Mouse (Mus musculus) layer of hippocampus, adult 9-10 months (tissue): ENCODE results near the gene Tmbim7.

Experiments
- DNase-seq: peaks from one replicate; pipeline ENCODE4 v3.0.0; 2022; ENCODE audit warnings: low spot score

Gene Tmbim7

DNA sequence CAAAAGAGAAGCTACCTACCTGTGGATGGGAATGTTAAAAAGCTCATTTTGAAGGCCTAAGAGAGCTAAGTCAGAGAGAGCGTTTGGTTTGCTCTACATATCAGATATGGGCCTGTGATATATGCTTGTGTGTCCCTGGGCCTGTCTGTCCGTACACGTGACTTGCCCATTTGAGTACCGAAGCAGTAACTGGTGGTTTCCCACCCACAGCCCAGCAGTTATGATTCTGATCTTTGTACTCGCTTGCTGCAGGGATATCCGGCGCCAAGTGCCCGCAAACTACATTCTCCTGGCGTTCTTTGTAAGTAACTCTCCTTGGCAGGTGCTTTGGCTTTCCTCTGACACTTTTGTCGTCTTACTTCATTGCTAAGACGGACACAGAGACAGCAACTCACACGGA lies 15.6 kb downstream of the Tmbim7 start:
- DNase-seq = no peak

- DNase-seq = no peak
These were observed 19.1 kb downstream of the Tmbim7 start for GRCm38 (mm10) chr5:3669938-3670554.

- DNase-seq = no peak
These were observed 37.3 kb downstream of the Tmbim7 start for GRCm38 (mm10) chr5:3688298-3688697.

DNA sequence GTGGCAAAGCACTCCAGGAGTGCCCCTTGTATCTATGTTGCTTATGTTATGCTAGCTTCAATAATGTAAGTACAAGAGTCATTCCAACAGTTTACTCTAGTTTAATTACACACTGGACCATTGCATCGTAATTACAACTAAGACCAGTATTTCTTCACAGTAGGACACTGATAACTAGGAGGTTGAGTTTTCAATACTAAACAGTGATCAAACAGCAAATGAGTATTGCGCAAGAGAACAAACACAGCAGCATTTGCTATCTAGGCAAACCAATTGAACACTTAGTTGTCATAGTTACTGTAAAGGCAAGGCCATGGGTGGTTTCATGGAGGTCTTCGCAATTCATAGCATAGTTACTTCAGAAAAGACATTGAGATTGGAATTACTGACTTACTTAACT lies 40.3 kb downstream of the Tmbim7 start:
- DNase-seq = no peak

DNA sequence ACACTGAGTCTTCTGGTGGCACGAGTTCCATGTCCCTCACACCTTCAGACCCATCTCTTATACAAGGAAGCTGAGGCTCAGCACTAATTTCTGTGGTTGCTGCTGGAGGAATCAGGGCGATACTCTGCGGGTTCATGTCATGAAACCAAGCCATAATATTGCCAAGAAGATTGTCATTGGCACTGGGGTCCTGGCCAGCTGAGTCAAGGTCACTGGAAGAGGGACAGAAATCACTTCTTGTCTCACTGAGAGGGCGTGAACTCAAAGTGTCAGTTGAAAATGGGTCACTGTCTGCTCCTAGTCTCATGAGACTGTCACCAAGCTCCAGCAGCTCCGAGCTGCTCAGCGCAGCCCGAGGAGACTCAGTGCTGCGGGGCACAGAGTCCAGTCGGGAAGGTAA lies 42.0 kb downstream of the Tmbim7 start:
- no peak for DNase-seq

DNA sequence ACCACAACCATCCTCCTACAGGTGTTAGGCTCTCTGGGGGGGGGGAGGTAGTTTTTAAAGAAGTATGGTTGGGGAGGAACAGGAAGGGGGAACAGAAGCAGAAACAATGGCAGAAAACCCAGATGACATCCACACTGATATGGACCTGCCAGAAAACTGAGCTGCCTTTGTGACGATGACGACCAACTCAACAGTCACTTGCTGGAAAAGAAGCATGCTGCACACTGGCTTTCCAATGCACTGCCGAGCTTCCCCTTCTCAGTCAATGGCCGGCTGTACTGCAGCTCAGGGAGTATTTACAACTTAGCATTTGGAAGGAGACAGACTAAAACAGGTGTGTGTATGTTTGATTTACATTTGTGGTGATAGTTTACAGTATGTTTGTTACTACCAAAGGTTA lies 44.2 kb downstream of the Tmbim7 start:
- no peak for DNase-seq

DNA sequence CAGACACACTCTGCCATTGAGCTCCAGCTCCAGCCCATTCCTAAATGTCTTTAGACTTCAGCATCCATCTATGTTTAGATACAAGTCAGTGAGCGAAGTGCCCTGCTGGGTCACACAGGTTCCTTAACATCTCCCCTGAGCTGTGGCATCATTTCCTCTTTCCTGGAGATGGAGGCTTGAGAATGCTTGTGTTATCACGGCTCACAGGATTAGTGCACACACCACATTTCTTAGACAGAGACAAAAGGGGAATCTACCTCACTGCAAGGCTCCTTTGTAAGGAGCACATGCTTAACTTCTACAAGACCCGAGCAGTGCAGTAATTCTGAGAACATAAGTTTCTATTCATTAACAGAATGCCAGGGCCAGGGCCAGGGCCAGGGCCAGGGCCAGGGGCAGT lies 45.0 kb downstream of the Tmbim7 start:
- no peak for DNase-seq

DNA sequence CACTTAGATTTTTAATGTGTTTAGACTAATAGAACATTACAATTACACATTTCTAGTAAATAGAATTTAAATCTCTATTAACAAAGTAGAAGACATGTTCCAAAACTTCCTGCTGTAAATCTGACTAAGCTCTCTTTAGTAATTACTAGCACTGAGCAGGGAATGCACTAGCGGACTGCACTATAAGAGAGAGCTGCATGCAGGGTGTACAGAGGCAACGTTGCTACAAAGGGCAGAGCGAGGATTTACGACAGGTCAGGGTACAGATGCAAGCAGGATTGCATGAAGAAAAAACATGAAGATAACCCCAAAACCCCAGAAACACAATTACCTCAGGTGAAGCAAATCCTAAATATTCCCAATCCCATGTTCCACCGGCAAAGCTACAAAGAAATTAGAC lies 49.0 kb downstream of the Tmbim7 start:
- no peak for DNase-seq

GRCm38 (mm10) chr5:3702180-3702579 lies 51.2 kb downstream of the Tmbim7 start:
- no peak for DNase-seq

- no peak for DNase-seq
These were observed 64.8 kb downstream of the Tmbim7 start for GRCm38 (mm10) chr5:3715800-3716199.

DNA sequence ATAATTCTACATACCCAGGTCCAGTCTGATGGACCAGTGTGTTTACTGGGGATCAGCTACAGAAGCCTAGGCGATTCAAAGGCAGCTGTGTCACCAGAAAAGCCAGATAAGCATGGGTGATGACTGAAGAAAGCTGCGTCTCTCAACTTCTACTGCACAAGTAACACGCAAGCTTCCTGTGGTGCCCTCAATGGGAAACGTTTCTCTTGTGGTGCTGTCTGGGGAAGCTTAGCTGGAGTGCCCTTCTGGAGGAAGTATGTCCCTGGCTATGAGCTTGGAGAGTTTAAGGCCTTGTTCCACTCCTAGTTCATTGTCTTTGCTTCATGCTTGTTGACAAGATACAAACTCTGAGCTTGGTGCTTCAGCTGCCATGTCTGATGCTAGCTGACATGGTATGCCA lies 68.4 kb downstream of the Tmbim7 start:
- no peak for DNase-seq

DNA sequence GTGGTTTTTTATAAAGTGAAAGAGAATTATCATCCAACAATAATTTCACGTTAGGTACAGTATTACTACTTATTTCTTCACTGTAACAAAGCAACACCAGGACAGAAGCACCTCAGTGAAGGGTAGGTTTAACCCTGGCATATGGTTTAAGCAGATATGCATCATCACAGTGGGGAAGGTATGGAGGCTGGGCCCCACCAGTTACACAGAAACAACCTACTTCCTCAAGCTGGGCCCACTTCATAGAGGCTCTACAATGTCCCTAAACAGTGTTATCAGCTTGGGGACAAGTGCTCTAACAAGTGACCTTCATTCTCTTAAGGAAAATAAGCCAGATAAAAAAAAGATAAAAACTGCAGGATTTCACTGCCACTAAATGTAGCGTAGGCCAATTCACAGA lies 71.9 kb downstream of the Tmbim7 start:
- DNase-seq = no peak

DNA sequence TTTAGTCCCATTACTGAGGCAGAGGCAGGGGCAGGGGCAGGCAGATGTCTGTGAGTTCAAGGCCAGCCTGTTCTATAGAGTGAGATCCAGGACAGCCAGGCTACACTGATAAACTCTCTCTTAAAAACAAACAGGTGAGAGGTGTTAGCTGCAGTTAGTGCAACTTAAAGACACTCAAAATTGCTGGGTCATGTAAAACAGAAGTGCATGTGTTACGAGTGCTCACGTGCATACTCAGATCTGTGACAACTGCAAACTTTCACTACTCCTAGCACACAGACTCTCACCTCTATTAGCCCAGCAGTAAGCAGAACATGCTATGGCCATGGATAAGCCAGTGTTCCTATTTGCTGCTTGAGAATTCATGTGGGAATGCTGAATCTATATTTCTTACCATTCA lies 72.4 kb downstream of the Tmbim7 start:
- no peak for DNase-seq

DNA sequence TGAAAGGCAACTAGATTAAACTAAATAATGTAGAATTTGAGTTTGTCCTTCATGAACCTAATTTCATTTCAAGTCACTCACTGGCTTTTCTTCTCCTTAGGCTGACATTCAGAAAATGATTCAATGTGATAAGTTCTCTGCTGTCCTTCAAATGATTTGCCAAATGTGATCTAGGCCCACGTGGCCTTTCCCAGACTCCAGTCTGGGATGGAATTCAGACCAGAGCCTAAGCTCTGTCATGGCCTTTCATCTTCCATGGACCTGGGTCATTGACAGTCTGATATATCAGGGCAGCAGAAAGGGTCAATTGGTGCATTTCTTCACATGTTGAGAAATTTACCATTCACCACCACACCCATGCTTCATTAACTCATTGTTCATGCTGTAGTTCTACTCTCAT lies 74.5 kb downstream of the Tmbim7 start:
- no peak for DNase-seq

DNA sequence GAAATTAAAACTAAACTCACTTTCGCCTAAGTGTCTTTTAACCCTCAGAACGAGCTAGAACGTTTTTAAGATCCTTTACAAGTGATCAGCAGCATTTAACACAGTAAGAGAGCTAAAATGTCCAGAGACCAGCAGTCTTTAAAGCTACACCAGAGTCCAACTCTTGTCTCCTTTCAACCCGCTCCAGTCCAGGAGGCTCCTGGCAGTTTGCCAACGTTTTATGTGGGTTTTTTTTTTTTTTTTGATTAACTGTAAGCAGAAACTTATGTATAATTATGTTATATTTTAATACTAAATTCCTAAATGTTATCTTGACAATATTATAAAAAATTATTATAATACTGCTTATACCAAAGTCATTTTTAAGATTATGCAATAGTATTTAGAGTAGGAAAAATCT lies 77.8 kb downstream of the Tmbim7 start:
- no peak for DNase-seq
